Comparison of ENCODE assay signal across 8 mouse cellular contexts in genomic region chrX:12153141-12154095, GRCm38 (mm10). TPM values are rescaled to one million over a fixed set of nuclear protein-coding genes. Genes with fewer than 3 reads are reported as not detected.
A peak's percentile ranks its signal among the peaks of the same experiment; 100 is the strongest.
DNase-seq lines count a peak whose midpoint lies in the region; ATAC-seq and TF ChIP-seq lines count a peak whose summit lies in the region.

No protein-coding gene starts in this region.

- TF ChIP-seq CTCF in kidney, postnatal 0 days (IDR thresholded peaks at IDR 0.05; ENCODE audit: low read depth): peak; percentile 43; the same call in 1 of the 2 replicates

- intact Hi-C loops in left cerebral cortex, postnatal 25 days (cut with DNase I): loop anchor here (10.0 kb wide), 1 partner anchor 349 kb away; no protein-coding TSS in a partner anchor

- no peaks in the 10 kb centered on the region for H3K9me3 ChIP-seq in kidney, postnatal 0 days (replicated peaks; ENCODE audit: low read length)
- H3K9me3 ChIP-seq in heart, embryonic 16.5 days (replicated peaks; ENCODE audit: control insufficient read depth, low read length): no peaks in the 10 kb centered on the region

- no peak overlapping the region for H3K4me3 ChIP-seq in kidney, postnatal 0 days (replicated peaks; ENCODE audit: low read depth, low read length)
- H3K4me3 ChIP-seq in heart, embryonic 16.5 days (ENCODE audit: low read length): no peak overlapping the region

- no peak for ATAC-seq in kidney, postnatal 0 days (replicated peaks; ENCODE audit: low FRiP score, low read depth)
- no peak for ATAC-seq in heart, embryonic 16.5 days (replicated peaks; ENCODE audit: extremely low read depth, insufficient read depth, low FRiP score)

- no peaks in the 10 kb centered on the region for H3K4me1 ChIP-seq in kidney, postnatal 0 days (replicated peaks; ENCODE audit: insufficient read depth, low read length)
- peaks cover 34% of the 10 kb centered on the region for H3K4me1 ChIP-seq in heart, embryonic 16.5 days (ENCODE audit: control insufficient read depth, insufficient read depth, low read length)

- DNase-seq in kidney, postnatal 0 days (ENCODE audit: low spot score): peak; percentile 73
- DNase-seq in kidney, adult 18-20 months: no peak
- DNase-seq in R1 (ENCODE audit: low read depth, low spot score): peak; percentile 84
- peak; percentile 75 for DNase-seq in naive thymus-derived CD4-positive, alpha-beta T cell, adult 2 months (ENCODE audit: low read depth)
- DNase-seq in left cerebral cortex, adult 9 months (ENCODE audit: low spot score in 2 of 2): no peak
- no peak for DNase-seq in left cerebral cortex, postnatal 25 days (ENCODE audit: low spot score in 2 of 2)
- DNase-seq in adrenal gland, postnatal 10 days: no peak

- 18% methylated on average over 31 of the region's 31 CpGs for WGBS in kidney, postnatal 0 days
- WGBS in heart, embryonic 16.5 days: 26% methylated on average over 31 of the region's 31 CpGs

- H3K27me3 ChIP-seq in kidney, postnatal 0 days (ENCODE audit: insufficient read depth, low read length): no peaks in the 10 kb centered on the region
- H3K27me3 ChIP-seq in heart, embryonic 16.5 days (ENCODE audit: control insufficient read depth, insufficient read depth, low read length): peaks cover 45% of the 10 kb centered on the region

- no peaks in the 10 kb centered on the region for H3K36me3 ChIP-seq in kidney, postnatal 0 days (ENCODE audit: insufficient read depth, low read length)
- H3K36me3 ChIP-seq in heart, embryonic 16.5 days (ENCODE audit: control insufficient read depth, insufficient read depth): no peaks in the 10 kb centered on the region

- peak overlapping the region; percentile 7; the same call in 1 of the 2 replicates for H3K4me2 ChIP-seq in kidney, postnatal 0 days (ENCODE audit: low read length)
- peak overlapping the region; percentile 33 for H3K4me2 ChIP-seq in heart, embryonic 16.5 days (ENCODE audit: low read depth, low read length)

- H3K27ac ChIP-seq in kidney, postnatal 0 days: no peak overlapping the region
- no peak overlapping the region for H3K27ac ChIP-seq in heart, embryonic 16.5 days (ENCODE audit: low read length)

- H3K9ac ChIP-seq in kidney, postnatal 0 days (ENCODE audit: low read depth, low read length): no peak overlapping the region
- no peak overlapping the region for H3K9ac ChIP-seq in heart, embryonic 16.5 days (ENCODE audit: low read length)

RNA-seq across cellular contexts. Expression of gene Bcor, which starts 6.7 kb away (rescaled TPM):
- 12.2 and 12.8 TPM in 2 replicates for polyA plus RNA-seq in kidney, postnatal 0 days (2015; fragmentation: Nextera tagmentation; extraction: Ambion mirVana)
- polyA plus RNA-seq in heart, embryonic 16.5 days (2015; fragmentation: Nextera tagmentation; extraction: Ambion mirVana): 11.5 and 13.5 TPM in 2 replicates
- total RNA-seq in left cerebral cortex, postnatal 25 days (2021): 10 to 100 TPM; 31.3 to 35.8 TPM
- total RNA-seq in adrenal gland, postnatal 10 days (2021): 10 to 100 TPM; 21.1 to 23.3 TPM

Comparison
In these comparisons a context has a peak if more than half of its experiments do, and no peak if none do; other contexts are left out.
1. DNase-seq: peak in kidney, postnatal 0 days (single experiment), R1 (single experiment) and naive thymus-derived CD4-positive, alpha-beta T cell, adult 2 months (single experiment); none in kidney, adult 18-20 months (single experiment), left cerebral cortex, adult 9 months (0 of 2), left cerebral cortex, postnatal 25 days (0 of 2) and adrenal gland, postnatal 10 days (single experiment).